Mouse (Mus musculus): ENCODE measurements around the gene H2afb1.
"Not testable (repeated sequence)": the region's sequence is repeated elsewhere in the genome, so short reads cannot be mapped to it uniquely, and the experiment has no call there.

The H2afb1 gene

GRCm38 (mm10) chrX:117014457-117014856 is at the start of gene H2afb1:
Gene H2afb1 (plus strand): TSS chrX:117014757.
- not testable (repeated sequence) for DNase-seq (ENCODE audit: low read depth, low spot score)

GRCm38 (mm10) chrX:117036085-117036484 is 21.5 kb downstream of the H2afb1 start:
- DNase-seq (ENCODE audit: low read depth, low spot score) = no peak
